Mouse (Mus musculus) heart, embryonic 13.5 days (tissue): ENCODE data around the gene Il23a. TPM values are rescaled to one million over a fixed set of nuclear protein-coding genes. Genes with fewer than 3 reads are reported as not detected.
A peak's percentile ranks its signal among the peaks of the same experiment; 100 is the strongest.
"Not testable (repeated sequence)": the region's sequence is repeated elsewhere in the genome, so short reads cannot be mapped to it uniquely, and the experiment has no call there.

Experiments used
- ATAC-seq: fragments of 200-750 bp; cut with Nextera tagmentation; 2 replicates; pipeline ENCODE4 v1.8.0; 2017; ENCODE audit warnings: moderate TSS enrichment; ENCODE audit not compliant: insufficient number of reproducible peaks, low FRiP score, low TSS enrichment; ENCODE audit errors: extremely low read depth
- H3K27ac ChIP-seq: fragments of 300-500 bp; sonication (generic); replicated peaks from 2 replicates; pipeline ENCODE4 v1.5.1; 2015; ENCODE audit warnings: moderate library complexity, mild to moderate bottlenecking, inconsistent platforms
- H3K27me3 ChIP-seq: fragments of 300-500 bp; sonication (generic); replicated peaks from 2 replicates; pipeline ENCODE4 v1.6.1; 2015; ENCODE audit warnings: mild to moderate bottlenecking, inconsistent platforms
- H3K36me3 ChIP-seq: fragments of 300-500 bp; sonication (generic); 2 replicates; pipeline ENCODE4 v1.6.1; 2015; ENCODE audit warnings: mild to moderate bottlenecking, inconsistent platforms
- H3K4me1 ChIP-seq: fragments of 300-500 bp; sonication (generic); 2 replicates; pipeline ENCODE4 v1.6.1; 2015; ENCODE audit warnings: inconsistent platforms
- H3K4me2 ChIP-seq: fragments of 300-500 bp; sonication (generic); 2 replicates; pipeline ENCODE4 v1.6.1; 2015; ENCODE audit warnings: inconsistent platforms, mild to moderate bottlenecking, moderate library complexity
- H3K4me3 ChIP-seq: fragments of 300-500 bp; sonication (generic); 2 replicates; pipeline ENCODE4 v1.5.1; 2015; ENCODE audit warnings: moderate library complexity, mild to moderate bottlenecking, inconsistent platforms
- H3K9ac ChIP-seq: fragments of 300-500 bp; sonication (generic); 2 replicates; pipeline ENCODE4 v1.6.1; 2015; ENCODE audit warnings: inconsistent platforms, mild to moderate bottlenecking, moderate library complexity
- H3K9me3 ChIP-seq: fragments of 300-500 bp; sonication (generic); 2 replicates; pipeline ENCODE4 v1.6.1; 2016; ENCODE audit warnings: inconsistent platforms
- WGBS: fragments of 180-500 bp; shearing (Covaris S2); methylation state at CpG from one replicate; pipeline ENCODE4 v1.1.7; 2015; ENCODE audit warnings: mixed read lengths; 5-methylcytosine and 5-hydroxymethylcytosine counted together
- polyA plus RNA-seq: library from polyadenylated mRNA; unstranded; fragments of >200 nt; fragmentation: Nextera tagmentation; extraction: Ambion mirVana; gene quantifications from 2 replicates; pipeline ENCODE4 v1.2.1, GENCODE M21; 2015

Il23a gene
- polyA plus RNA-seq, 1 experiment from 2014 or later = 1.8 TPM

DNA sequence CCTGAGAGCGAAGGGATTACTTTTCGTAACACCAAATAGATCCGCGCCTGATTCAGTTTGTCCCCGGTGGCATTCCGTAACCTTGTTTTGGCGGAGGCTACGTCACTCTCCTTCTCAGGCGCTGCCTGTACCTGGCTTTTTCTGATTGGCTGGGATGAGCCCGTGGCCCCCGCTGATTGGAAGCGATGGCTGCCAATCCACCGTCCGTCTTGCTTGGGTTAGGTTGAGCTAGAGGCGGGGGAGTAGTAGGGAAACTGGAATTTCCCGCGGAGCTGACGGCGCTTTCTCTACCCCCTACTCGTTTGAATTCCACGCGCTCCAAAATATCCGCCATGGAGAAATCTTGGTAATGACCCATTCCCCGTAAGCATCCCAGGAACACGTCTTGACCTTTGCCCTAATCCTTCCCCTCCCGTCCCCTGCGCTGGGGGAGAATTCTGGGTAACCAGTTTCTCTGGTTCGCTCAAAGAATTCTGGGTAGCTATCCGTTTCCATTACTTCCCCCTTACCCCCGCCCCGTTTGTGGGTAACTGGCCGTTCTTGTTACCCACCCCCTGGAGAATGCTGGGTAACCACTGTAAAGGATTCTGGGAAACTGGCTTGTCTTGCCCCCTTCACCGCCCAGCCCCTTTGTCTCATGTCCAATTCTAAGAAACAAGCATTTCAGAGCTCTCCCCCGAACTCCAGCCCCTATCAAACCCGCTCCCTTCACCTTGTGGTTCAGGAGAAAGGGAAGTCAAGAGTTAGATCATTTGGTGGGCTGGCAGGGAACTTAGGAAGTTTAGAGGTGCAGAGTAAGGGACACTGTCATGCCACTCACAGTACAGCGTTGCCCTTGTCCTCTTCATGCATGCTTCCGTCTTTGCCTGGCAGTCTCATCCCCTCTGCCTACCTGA lies 4.8 kb upstream of the Il23a start, which contains the start of gene Pan2:
Pan2 (plus strand) TSS at position 210 of the 896 bp plus-strand sequence.
- Histone ChIP-seq H3K9me3 (no peaks in the 10 kb centered on the region), H3K9ac (peak within 1 kb of the TSS; percentile 90), H3K36me3 (peaks cover 33% of the 10 kb centered on the region), H3K4me1 (peaks cover 21% of the 10 kb centered on the region), H3K4me3 (peak within 1 kb of the TSS; percentile 68), H3K27me3 (no peaks in the 10 kb centered on the region), H3K27ac (peak within 1 kb of the TSS; percentile 97), H3K4me2 (peak within 1 kb of the TSS; percentile 85)
- 1% methylated on average over 37 of the region's 37 CpGs for WGBS
- peak; percentile 97 for ATAC-seq

DNA sequence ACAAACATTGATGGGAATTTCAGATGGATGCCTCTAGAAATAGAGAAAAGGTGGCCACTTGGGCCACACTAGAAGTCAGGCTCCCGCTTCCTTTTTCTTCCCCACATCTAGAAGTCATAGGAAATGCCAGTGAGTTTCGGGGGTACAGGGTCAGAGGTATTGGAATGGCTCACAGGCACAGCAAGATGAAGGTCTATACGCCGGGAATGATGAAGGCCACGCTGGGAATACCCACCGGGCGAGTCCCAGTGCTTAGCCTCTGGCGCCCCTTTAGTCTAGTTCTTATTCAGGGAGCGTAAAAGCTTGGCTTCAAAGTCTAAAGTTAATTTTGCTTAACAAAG lies 4.2 kb upstream of the Il23a start:
- peaks cover 27% of the 10 kb centered on the region for H3K36me3 ChIP-seq
- ATAC-seq = peak; percentile 19

DNA sequence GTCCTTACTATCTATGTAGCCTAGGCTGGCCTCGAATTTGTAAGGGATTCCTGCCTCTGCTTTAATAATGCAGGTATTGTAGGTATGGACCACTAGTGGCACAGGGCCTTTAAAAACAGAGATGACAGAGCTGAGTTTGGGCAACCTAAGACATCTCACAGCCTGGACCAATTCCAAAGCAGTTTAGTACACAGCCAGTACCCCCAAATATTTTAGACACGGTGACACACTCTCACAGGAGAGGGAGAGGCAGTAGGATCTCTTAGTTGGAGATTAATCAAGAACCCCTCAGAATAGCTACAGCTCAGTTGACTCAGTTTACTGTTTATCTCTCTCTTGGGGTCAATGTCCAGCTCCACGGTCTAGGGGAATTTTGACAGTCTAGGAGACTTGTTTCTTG lies 3.8 kb upstream of the Il23a start:
- WGBS = 29% methylated on average over 3 of the region's 3 CpGs
- no peak for ATAC-seq
- Histone ChIP-seq H3K36me3 (peaks cover 26% of the 10 kb centered on the region), H3K9ac (peak overlapping the region; percentile 90), H3K27me3 (no peaks in the 10 kb centered on the region), H3K4me2 (peak overlapping the region; percentile 85), H3K4me1 (peaks cover 30% of the 10 kb centered on the region), H3K27ac (peak overlapping the region; percentile 97), H3K9me3 (no peaks in the 10 kb centered on the region), H3K4me3 (peak overlapping the region; percentile 68)

More for the DNA sequence above, 4.2 kb upstream of the Il23a start:
- peak overlapping the region; percentile 90 for H3K9ac ChIP-seq
- no peaks in the 10 kb centered on the region for H3K9me3 ChIP-seq
- WGBS = under 1% methylated on average over 9 of the region's 9 CpGs
- H3K4me2 ChIP-seq = peak overlapping the region; percentile 85
- no peaks in the 10 kb centered on the region for H3K27me3 ChIP-seq
- H3K27ac ChIP-seq = peak overlapping the region; percentile 97
- peaks cover 26% of the 10 kb centered on the region for H3K4me1 ChIP-seq
- H3K4me3 ChIP-seq = peak overlapping the region; percentile 68

DNA sequence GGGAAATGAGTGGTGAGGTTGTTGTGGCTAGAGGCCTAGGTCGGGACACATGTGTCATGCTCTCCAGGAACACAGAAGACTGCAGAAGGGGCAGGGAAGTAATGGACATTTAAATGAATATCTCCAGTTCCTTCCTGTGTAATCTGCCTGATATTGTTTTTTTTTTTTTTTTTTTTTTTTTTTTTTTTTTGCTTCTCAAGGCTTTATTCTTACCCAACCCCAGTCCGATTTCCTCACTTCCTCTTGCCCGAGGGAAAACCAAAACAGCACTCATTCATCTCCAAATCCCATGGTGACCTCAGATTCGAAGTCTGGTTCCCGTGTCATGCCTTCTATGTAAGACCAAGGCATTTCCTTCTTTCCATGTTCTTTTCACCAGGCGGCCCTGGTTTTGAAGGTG lies 309 bp downstream of the Il23a start:
- H3K9me3 ChIP-seq = no peaks in the 10 kb centered on the region
- H3K9ac ChIP-seq = peak overlapping the region; percentile 68
- no peak overlapping the region for H3K4me3 ChIP-seq
- no peaks in the 10 kb centered on the region for H3K36me3 ChIP-seq
- H3K4me2 ChIP-seq = no peak overlapping the region
- 56% methylated on average over 6 of the region's 6 CpGs for WGBS
- no peak for ATAC-seq
- peak overlapping the region; percentile 86 for H3K27ac ChIP-seq
- peaks cover 30% of the 10 kb centered on the region for H3K4me1 ChIP-seq
- no peaks in the 10 kb centered on the region for H3K27me3 ChIP-seq

DNA sequence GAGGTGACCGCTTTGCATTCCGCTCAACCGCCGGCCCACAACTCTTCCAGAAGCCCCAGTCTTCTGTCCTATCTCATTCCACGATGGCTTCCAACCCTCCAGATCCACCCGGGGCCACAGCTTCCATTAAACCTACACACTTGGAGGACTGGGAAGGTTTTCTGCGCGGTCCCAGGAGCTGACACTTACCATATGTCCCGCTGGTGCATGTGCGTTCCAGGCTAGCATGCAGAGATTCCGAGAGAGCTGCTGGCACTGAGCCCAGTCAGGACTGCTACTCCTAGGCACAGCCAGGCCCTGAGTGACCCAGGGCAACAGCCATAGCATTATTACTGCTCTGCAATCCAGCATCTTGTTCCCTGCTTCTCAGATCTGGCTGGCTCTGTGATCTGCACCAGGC lies 930 bp downstream of the Il23a start:
- peak overlapping the region; percentile 68 for H3K9ac ChIP-seq
- WGBS = 33% methylated on average over 11 of the region's 11 CpGs
- peak overlapping the region; percentile 11; the same call in 1 of the 2 replicates for H3K4me3 ChIP-seq

DNA sequence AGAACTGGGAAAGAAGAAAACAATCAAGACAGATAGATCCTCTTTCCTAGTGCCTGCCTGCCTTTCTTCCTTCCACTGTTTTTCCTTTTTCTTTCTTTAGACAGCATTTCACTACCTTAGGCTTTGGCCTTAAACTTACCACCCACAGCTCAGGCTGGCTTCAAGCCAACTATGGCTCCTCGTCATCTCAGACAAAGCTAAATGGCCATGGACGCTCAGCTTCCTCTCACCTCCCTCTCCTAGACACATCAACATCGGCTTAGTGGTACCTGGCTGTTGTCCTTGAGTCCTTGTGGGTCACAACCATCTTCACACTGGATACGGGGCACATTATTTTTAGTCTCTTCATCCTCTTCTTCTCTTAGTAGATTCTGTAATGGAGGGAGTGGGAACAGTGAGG lies 1.3 kb downstream of the Il23a start:
- Histone ChIP-seq H3K27ac (peak overlapping the region; percentile 86), H3K4me1 (peaks cover 25% of the 10 kb centered on the region), H3K4me3 (peak overlapping the region; percentile 11; the same call in 1 of the 2 replicates), H3K4me2 (peak overlapping the region; percentile 54), H3K36me3 (peaks cover 9% of the 10 kb centered on the region), H3K9ac (peak overlapping the region; percentile 61), H3K27me3 (no peaks in the 10 kb centered on the region), H3K9me3 (no peaks in the 10 kb centered on the region)
- no peak for ATAC-seq
- 49% methylated on average over 4 of the region's 4 CpGs for WGBS

More for the DNA sequence above, 930 bp downstream of the Il23a start:
- Histone ChIP-seq H3K27me3 (no peaks in the 10 kb centered on the region), H3K27ac (peak overlapping the region; percentile 86), H3K4me1 (peaks cover 29% of the 10 kb centered on the region), H3K4me2 (peak overlapping the region; percentile 54), H3K9me3 (no peaks in the 10 kb centered on the region), H3K36me3 (peaks cover 5% of the 10 kb centered on the region)
- peak; percentile 60; the same call in 1 of the 2 replicates for ATAC-seq

DNA sequence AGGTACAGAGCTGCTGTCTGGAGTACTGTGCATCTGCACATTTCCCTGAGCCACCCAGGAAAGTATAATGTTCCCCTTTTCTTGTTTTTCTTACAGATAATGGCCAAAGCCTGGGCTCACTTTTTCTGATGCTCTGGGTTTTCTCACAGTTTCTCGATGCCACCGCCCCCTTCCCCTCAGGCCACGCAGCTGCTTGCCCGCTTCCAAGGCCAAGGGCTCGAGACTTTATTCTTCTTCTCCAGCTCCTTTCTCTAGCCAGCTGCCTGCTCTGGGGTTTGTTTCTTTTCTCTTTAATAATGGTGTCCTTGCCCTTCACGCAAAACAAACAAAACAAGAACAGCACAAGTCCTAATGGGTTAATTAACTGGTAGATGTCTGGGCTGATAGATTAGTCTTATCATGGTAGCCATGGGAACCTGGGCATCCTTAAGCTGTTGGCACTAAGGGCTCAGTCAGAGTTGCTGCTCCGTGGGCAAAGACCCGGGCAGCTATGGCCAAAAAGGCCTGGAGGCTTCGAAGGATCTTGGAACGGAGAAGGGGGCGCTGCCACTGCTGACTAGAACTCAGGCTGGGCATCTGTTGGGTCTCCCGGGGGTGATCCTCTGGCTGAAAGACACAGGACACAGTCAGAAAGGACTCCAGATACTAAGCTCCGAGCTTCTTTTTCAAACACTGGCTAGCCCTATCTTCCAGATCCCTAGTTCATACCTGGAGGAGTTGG lies 2.0 kb downstream of the Il23a start:
- peaks cover 16% of the 10 kb centered on the region for H3K36me3 ChIP-seq
- peak overlapping the region; percentile 61 for H3K9ac ChIP-seq
- H3K4me3 ChIP-seq = no peak overlapping the region
- 66% methylated on average over 13 of the region's 13 CpGs for WGBS
- no peaks in the 10 kb centered on the region for H3K27me3 ChIP-seq
- peak overlapping the region; percentile 86 for H3K27ac ChIP-seq
- no peak for ATAC-seq
- peaks cover 24% of the 10 kb centered on the region for H3K4me1 ChIP-seq
- H3K9me3 ChIP-seq = no peaks in the 10 kb centered on the region
- peak overlapping the region; percentile 54 for H3K4me2 ChIP-seq

DNA sequence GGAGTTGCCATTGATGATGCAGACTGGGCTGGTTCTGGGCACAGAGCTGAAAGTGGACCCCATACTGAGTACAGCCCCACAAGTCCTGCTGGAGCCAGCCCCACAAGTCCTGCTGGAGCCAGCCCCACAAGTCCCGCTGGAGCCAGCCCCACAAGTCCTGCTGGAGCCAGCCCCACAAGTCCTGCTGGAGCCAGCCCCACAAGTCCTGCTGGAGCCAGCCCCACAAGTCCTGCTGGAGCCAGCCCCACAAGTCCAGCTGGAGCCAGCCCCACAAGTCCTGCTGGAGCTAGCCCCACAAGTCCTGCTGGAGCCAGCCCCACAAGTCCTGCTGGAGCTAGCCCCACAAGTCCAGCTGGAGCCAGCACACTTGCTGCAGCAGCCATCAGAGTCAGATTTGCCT lies 8.0 kb downstream of the Il23a start:
- H3K4me3 ChIP-seq, H3K4me1 ChIP-seq, H3K9me3 ChIP-seq, H3K27ac ChIP-seq, H3K9ac ChIP-seq, H3K27me3 ChIP-seq, ATAC-seq, H3K4me2 ChIP-seq: not testable (repeated sequence)
- WGBS = 50% methylated on average over 1 of the region's 1 CpGs
- H3K36me3 ChIP-seq = peaks cover 69% of the 10 kb centered on the region

DNA sequence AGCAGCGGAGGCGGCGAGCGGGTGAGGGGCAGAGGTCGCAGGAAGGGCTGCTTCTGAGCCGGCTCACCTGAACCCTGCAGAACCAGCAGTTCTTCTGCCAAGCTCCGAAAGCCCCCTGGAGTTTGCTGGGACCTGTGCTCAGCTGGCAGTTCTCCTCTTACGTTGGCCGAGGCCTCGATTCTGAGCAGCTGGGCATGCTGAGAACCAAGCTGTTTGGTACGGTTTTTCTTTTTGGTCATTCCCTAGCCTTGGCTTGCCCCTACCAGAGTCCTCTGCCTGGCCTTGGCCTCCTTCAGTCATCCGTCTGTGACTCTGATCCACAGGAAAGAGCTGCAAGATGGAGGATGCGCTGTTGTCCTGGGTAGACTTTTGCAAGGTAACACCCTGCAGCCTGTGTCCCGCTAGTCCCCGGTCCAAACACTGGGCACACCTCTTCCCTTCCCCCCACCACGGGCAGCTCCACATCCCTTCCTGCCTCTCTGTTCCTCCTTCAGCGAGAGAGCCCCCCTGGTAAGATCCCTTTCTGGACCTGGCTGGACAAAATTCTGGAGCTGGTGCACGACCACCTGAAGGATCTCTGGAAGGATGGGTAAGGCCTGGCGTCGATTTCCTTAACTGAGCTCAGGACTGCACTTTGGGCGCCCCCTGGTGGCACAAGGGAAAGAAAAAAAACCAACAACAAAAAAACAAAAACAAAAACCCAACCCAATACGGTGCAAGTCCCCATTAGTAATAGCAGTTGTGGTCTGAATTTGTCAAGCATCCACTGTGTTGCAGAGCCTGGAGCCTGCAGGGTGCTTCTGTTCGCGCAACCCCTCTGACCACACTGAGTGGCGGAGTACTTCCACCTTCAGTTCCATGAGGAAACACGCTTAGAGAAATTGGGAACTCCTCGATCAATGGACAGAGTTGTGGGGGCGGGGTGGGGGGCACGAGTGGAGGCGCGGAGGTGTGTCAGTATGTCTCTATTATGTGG lies 14.7 kb downstream of the Il23a start:
- ATAC-seq = no peak
- 0 out of 2 replicates have a peak overlapping the region, but pooled peaks have one; percentile 14 for H3K9ac ChIP-seq

DNA sequence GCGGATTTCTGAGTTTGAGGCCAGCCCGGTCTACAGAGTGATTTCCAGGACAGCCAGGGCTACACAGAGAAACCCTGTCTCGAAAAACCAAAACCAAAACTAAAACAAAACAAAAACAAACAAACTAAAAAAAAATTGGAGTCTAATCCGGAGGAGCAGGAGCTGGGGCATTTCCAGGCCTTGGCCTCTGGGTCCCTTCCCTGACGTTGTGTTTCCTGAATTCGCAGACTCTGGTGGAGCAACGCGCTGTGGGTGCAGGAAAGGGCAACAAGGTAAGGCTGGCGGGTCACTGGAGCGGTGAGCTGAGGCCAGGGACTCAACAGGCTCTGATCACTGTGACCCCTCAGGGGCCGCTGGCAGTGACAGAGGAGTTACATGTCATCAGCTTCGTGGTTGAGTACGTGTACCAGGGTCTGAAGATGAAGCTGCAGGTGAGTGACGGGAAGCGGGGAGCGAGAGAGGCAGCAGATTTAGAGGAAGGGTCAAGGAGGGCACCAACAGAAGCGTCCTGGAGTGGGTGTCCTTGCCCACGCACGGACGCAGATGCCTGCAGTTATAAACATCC lies 15.6 kb downstream of the Il23a start:
- H3K4me1 ChIP-seq = no peaks in the 10 kb centered on the region
- no peak overlapping the region for H3K27ac ChIP-seq
- H3K9me3 ChIP-seq = no peaks in the 10 kb centered on the region; the same call in 1 of the 2 replicates
- no peak for ATAC-seq
- 80% methylated on average over 20 of the region's 20 CpGs for WGBS
- no peaks in the 10 kb centered on the region for H3K27me3 ChIP-seq
- H3K4me3 ChIP-seq = no peak overlapping the region
- peaks cover 89% of the 10 kb centered on the region for H3K36me3 ChIP-seq
- no peak overlapping the region for H3K9ac ChIP-seq
- no peak overlapping the region for H3K4me2 ChIP-seq

More for the DNA sequence above, 14.7 kb downstream of the Il23a start:
- Histone ChIP-seq H3K9me3 (no peaks in the 10 kb centered on the region; the same call in 1 of the 2 replicates), H3K27me3 (no peaks in the 10 kb centered on the region), H3K36me3 (peaks cover 93% of the 10 kb centered on the region), H3K4me2 (no peak overlapping the region), H3K27ac (no peak overlapping the region), H3K4me1 (no peaks in the 10 kb centered on the region), H3K4me3 (no peak overlapping the region)
- WGBS = 63% methylated on average over 31 of the region's 31 CpGs
